Mouse (Mus musculus): ENCODE measurements around the gene Smurf1.

DNA sequence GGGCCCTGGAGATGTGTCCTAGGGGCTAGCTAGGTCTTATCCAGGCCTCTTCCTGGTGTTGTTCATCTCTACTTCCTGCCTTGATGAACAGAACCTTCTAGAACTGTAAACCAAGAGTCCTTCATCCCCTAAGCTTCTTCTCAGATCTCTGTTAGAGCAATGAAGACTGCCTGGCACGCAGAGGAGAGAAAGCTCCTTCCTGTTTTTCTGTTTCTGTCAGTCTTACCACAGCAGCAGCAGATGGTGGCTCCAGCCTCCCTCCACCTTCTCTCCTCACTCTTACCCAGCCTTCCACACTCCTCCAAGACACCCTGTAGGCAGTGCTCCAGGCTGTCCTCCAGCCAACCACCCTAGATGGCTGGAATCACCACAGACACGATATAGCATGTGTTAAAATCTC is 28.3 kb downstream of the Smurf1 start:
- no peak for TF ChIP-seq EP300 (IDR thresholded peaks at IDR 0.05; ENCODE audit: insufficient read depth, low read depth, low read length)
- TF ChIP-seq CTCF (IDR thresholded peaks at IDR 0.05; ENCODE audit: low read depth, low read length): no peak

Measured in ES-Bruce4 (cell line).